Mouse (Mus musculus) v-Abl transformed pro-B cells (cell line): ENCODE results near the gene Afap1.

ENCODE experiments used
- in situ Hi-C, 2 experiments: fragments of 400-800 bp; cut with MboI; formaldehyde crosslinking; loops; one replicate each; pipeline ENCODE4 v1.15.1; 2025; ENCODE audit not compliant: unreplicated experiment in 2 of 2

The Afap1 gene

GRCm38 (mm10) chr5:35921595-35922254 is 28.6 kb downstream of the Afap1 start:
- in situ Hi-C loops = no loop called here

GRCm38 (mm10) chr5:35923448-35923847 is 30.3 kb downstream of the Afap1 start:
- in situ Hi-C loops = no loop called here

- in situ Hi-C loops = no loop called here
Measured at GRCm38 (mm10) chr5:35925171-35925634, 32.1 kb downstream of the Afap1 start.

GRCm38 (mm10) chr5:35926511-35926910 is 33.4 kb downstream of the Afap1 start:
- in situ Hi-C loops = no loop called here

DNA sequence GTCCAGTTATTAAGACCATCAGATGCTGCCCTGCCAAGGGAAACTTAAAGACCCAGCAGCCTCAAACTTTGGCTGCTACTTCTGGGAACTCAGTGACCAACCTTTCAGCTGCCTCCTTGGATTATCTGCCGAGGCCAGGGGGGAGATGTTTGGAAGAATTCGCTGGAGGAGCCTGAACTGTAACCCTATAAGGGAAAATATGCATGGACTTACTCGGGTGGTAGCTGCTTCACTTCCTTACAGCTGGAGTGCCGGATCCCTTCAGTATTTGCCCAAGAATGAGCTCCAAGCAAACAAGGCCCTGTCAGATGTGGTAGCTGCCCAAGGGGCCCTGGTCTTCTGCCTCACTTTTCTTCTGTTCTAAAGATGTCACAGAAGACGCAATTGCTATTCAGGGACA is 38.2 kb downstream of the Afap1 start:
- in situ Hi-C loops = no loop called here

DNA sequence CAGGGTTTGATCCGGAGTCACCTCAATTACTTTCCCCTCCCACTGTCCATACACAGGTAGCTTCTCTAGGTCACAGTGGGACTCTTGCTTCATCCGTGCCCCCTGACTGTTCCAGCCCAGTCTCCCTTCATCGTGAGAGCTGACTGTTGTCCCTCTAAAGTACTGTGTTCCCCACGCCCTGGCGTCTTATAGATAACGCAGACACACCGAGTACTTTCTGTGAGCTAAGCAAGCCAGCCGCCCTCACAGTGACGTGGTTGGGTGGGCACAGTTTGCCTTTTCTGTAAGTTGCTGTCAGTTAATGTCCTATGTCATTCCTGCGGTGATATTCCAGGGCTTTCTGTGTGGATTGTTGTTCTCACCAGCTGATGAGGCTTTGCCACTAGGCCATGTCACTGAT is 39.9 kb downstream of the Afap1 start:
- in situ Hi-C loops = no loop called here

DNA sequence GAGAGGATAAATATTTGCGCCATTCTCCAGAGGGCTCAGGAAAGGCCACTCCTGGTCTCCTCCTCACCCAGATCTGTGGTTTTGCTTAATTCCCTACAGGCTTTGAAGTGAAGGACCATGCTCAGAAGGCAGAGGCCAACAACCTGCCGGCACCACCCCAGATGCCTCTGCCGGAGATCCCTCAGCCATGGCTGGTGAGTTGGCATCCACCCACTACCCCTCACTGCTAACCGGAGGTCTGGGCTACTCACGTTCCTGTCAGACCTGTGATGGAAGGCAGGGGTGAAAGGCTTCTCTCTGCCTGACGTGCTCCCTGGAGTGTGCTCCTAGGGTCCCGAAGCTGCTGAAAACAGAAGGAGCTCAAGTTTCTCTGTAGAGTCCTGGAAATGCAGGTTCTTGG is 42.8 kb downstream of the Afap1 start:
- in situ Hi-C loops = no loop called here

GRCm38 (mm10) chr5:35938249-35939223 is 45.4 kb downstream of the Afap1 start:
- in situ Hi-C loops = no loop called here

DNA sequence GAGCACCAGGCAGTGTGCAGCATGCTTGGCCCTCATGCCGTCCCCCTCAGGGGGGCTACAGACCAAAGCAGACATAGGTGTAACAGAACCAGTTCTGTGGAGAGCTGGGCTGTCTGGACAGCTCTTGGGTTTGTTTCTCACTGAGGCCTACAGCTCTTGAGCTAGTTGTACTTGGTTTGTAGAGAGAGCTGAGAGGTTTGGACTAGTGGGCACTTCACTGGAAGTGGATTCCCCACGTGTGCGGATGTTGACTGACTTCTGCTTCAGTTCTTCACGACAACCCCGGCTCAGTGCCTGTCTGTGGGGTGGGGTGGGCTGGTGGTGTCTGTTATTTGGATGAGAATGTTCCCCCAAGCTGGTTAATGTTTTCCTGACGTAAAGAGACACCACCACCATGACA is 46.8 kb downstream of the Afap1 start:
- in situ Hi-C loops = no loop called here

DNA sequence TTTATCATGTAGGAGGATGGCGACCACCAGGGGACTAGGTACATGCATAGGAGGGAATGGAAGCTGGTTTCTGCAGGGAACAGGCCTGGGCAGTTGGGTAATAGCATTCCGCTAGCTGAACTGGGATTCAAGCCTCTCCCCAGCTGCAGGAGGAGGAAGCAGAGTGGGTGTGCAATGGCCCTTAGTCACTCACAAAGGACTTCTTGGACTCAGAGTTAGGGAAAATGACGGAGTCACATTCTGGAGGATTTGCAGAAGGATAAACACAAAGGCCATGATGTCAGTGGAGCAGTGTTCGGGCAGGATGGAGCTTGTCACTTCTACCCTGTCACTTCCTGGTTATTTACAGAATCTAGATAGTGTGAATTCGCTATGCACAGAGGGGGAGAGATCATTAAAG is 50.4 kb downstream of the Afap1 start:
- in situ Hi-C loops = no loop called here

DNA sequence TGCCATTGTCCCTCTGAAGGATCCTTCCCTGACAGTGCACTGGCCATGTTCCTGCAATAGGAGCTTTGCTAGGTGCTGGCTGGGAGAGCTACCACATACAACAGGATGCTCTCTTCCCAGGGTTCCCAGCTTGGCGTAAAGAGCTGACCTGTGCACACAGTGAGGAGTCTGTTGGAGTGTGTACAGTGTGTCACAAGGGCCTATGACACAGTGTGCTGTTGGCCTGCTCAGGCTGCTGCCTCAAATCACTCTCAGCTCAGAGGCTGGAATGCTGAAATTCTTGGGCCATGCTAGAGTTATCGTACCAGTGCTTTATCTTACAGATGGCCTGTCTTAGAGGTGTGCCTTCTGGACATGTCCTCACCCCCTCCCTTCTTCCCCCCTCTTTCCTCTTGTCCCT is 53.7 kb downstream of the Afap1 start:
- in situ Hi-C loops = no loop called here

DNA sequence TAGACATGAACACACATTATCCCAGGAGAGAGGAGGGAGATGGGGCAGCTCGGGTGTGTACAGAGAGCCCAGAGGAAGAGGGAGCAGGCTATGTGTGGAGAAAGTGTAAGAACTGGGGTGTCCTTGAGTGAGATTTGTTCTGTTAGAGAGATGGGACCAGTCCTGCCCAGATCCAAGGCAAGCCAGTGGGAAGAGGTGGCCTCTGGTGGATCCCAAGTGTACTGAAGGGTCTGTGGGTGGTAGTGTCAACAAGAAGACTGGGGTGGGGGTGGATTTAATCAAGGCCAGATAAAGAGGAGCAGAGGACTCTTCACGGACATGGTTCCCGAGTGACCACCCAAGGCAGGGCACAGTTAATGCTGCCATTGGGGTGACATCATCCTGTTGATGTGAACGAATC is 54.3 kb downstream of the Afap1 start:
- in situ Hi-C loops = no loop called here

- in situ Hi-C loops = no loop called here
Measured at GRCm38 (mm10) chr5:35948225-35948975, 55.3 kb downstream of the Afap1 start.

DNA sequence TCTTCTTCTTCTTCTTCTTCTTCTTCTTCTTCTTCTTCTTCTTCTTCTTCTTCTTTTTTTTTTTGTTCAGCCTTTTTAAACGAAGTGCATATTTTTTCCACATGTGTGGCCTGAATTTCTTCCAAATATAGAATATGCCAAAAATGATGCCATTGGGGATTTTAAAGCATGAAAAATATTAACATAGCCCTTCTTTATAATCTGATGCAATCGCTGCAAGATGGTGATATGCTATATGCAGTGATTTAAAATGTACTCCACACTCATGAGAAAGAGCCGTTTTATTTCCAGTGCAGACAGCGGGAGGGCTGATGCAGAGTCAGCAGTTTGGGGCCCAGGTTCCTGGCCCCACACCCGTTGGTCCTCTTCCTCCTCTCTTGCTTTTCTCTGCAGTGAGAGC is 55.9 kb downstream of the Afap1 start:
- in situ Hi-C loops = no loop called here

DNA sequence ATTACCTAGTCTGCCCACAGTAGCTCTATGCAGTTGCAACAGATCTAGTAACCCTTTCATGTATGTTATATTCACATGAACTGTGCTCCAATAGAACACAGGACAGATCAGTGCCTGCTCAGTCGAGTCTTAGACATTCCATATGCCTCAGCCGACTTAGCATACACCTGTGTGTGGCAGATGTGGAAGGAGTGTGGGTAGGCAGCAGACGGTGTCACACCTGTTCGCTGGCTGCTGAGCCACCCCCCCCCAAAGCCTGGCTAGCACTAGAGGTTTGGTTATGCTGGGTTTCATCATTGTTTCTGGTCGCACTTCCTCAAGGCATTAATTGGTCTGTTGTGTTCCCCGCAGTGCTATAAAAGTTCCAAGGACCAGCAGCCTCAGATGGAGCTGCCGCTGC is 57.4 kb downstream of the Afap1 start:
- in situ Hi-C loops = no loop called here

- in situ Hi-C loops = no loop called here
Measured at GRCm38 (mm10) chr5:35954055-35954718, 61.1 kb downstream of the Afap1 start.

- in situ Hi-C loops = no loop called here
Measured at GRCm38 (mm10) chr5:35956268-35956667, 63.1 kb downstream of the Afap1 start.

GRCm38 (mm10) chr5:35958681-35959080 is 65.6 kb downstream of the Afap1 start:
- in situ Hi-C loops = no loop called here

- in situ Hi-C loops = no loop called here
Measured at GRCm38 (mm10) chr5:35960168-35960567, 67.0 kb downstream of the Afap1 start.

GRCm38 (mm10) chr5:35961271-35961670 is 68.2 kb downstream of the Afap1 start:
- in situ Hi-C loops = no loop called here

- in situ Hi-C loops = no loop called here
Measured at GRCm38 (mm10) chr5:35963635-35964034, 70.5 kb downstream of the Afap1 start.
